Mouse (Mus musculus) brain, embryonic 14.5 days (tissue): ENCODE measurements around the gene Lim2.

Experiments
- CTCF ChIP-seq: fragments of 200-500 bp; IDR thresholded peaks from 2 replicates; pipeline ENCODE4 v1.5.1; 2012; ENCODE audit warnings: inconsistent platforms, mild to moderate bottlenecking, moderate library complexity, borderline replicate concordance; ENCODE audit not compliant: insufficient read depth, insufficient read length; ENCODE audit errors: extremely low read depth
- POLR2A ChIP-seq: fragments of 200-500 bp; IDR thresholded peaks from 2 replicates; pipeline ENCODE4 v1.6.1; 2012; ENCODE audit warnings: mild to moderate bottlenecking, inconsistent platforms, borderline replicate concordance; ENCODE audit not compliant: poor library complexity, insufficient read depth, insufficient read length, severe bottlenecking; ENCODE audit errors: extremely low read depth

GRCm38 (mm10) chr7:43443917-43444293 is 16.4 kb downstream of the Lim2 start, which contains the start of the genes Etfb and Gm45233:
- TF ChIP-seq CTCF, result no peak
- TF ChIP-seq POLR2A, result peak; percentile 28; the same call in 1 of the 2 replicates
